Mouse (Mus musculus): Measurements from ENCODE around the gene Rpusd3. TPM values are rescaled to one million over a fixed set of nuclear protein-coding genes. Genes with fewer than 3 reads are reported as not detected.

Gene Rpusd3
- total and polyA plus RNA-seq, 2 experiments from 2014 or later: 22.0 to 53.8 TPM

GRCm38 (mm10) chr6:113410001-113410400 lies 9.1 kb downstream of the Rpusd3 start:
- H3K4me1 ChIP-seq (ENCODE audit: insufficient read depth, low read length): no peaks in the 10 kb centered on the region
- no peak overlapping the region for H3K4me2 ChIP-seq (ENCODE audit: low read depth, low read length, poor library complexity, severe bottlenecking)
- H3K9ac ChIP-seq (replicated peaks; ENCODE audit: low read length, poor library complexity, severe bottlenecking): no peak overlapping the region
- no peak overlapping the region for H3K4me3 ChIP-seq (ENCODE audit: low read depth, low read length)
- no peak for ATAC-seq (ENCODE audit: low FRiP score)
- WGBS: 87% methylated on average over 1 of the region's 1 CpGs
- TF ChIP-seq CTCF (IDR thresholded peaks at IDR 0.05): no peak
- H3K27me3 ChIP-seq (ENCODE audit: insufficient read depth, low read length): no peaks in the 10 kb centered on the region
- no peaks in the 10 kb centered on the region for H3K9me3 ChIP-seq (ENCODE audit: low read length)
- no peak for DNase-seq (ENCODE audit: low spot score)
- H3K27ac ChIP-seq (ENCODE audit: low read depth, low read length): no peak overlapping the region
- peaks cover 19% of the 10 kb centered on the region for H3K36me3 ChIP-seq (ENCODE audit: insufficient read depth, low read length)

- Histone ChIP-seq H3K9ac (replicated peaks; ENCODE audit: low read length, poor library complexity, severe bottlenecking) (no peak overlapping the region), H3K9me3 (ENCODE audit: low read length) (no peaks in the 10 kb centered on the region), H3K4me2 (ENCODE audit: low read depth, low read length, poor library complexity, severe bottlenecking) (no peak overlapping the region), H3K36me3 (ENCODE audit: insufficient read depth, low read length) (peaks cover 9% of the 10 kb centered on the region), H3K27me3 (ENCODE audit: insufficient read depth, low read length) (no peaks in the 10 kb centered on the region), H3K4me1 (ENCODE audit: insufficient read depth, low read length) (no peaks in the 10 kb centered on the region), H3K4me3 (ENCODE audit: low read depth, low read length) (no peak overlapping the region), H3K27ac (ENCODE audit: low read depth, low read length) (no peak overlapping the region)
- peak; percentile 45 for TF ChIP-seq CTCF (IDR thresholded peaks at IDR 0.05)
- no peak for ATAC-seq (ENCODE audit: low FRiP score)
- 77% methylated on average over 9 of the region's 9 CpGs for WGBS
- DNase-seq (ENCODE audit: low spot score): no peak
Measured at GRCm38 (mm10) chr6:113406683-113407082, 12.5 kb downstream of the Rpusd3 start.

- no peak for TF ChIP-seq CTCF (IDR thresholded peaks at IDR 0.05)
- no peak for ATAC-seq (ENCODE audit: low FRiP score)
- Histone ChIP-seq H3K4me1 (ENCODE audit: insufficient read depth, low read length) (no peaks in the 10 kb centered on the region), H3K36me3 (ENCODE audit: insufficient read depth, low read length) (peaks cover 15% of the 10 kb centered on the region), H3K9ac (replicated peaks; ENCODE audit: low read length, poor library complexity, severe bottlenecking) (no peak overlapping the region), H3K4me2 (ENCODE audit: low read depth, low read length, poor library complexity, severe bottlenecking) (no peak overlapping the region), H3K27ac (ENCODE audit: low read depth, low read length) (no peak overlapping the region), H3K4me3 (ENCODE audit: low read depth, low read length) (no peak overlapping the region), H3K27me3 (ENCODE audit: insufficient read depth, low read length) (no peaks in the 10 kb centered on the region), H3K9me3 (ENCODE audit: low read length) (no peaks in the 10 kb centered on the region)
- no peak for DNase-seq (ENCODE audit: low spot score)
- 90% methylated on average over 6 of the region's 6 CpGs for WGBS
Measured at GRCm38 (mm10) chr6:113405483-113405882, 13.7 kb downstream of the Rpusd3 start.

GRCm38 (mm10) chr6:113404649-113405448 lies 14.3 kb downstream of the Rpusd3 start:
- Histone ChIP-seq H3K9me3 (ENCODE audit: low read length) (no peaks in the 10 kb centered on the region), H3K4me3 (ENCODE audit: low read depth, low read length) (no peak overlapping the region), H3K9ac (replicated peaks; ENCODE audit: low read length, poor library complexity, severe bottlenecking) (no peak overlapping the region), H3K27me3 (ENCODE audit: insufficient read depth, low read length) (no peaks in the 10 kb centered on the region), H3K36me3 (ENCODE audit: insufficient read depth, low read length) (peaks cover 15% of the 10 kb centered on the region), H3K27ac (ENCODE audit: low read depth, low read length) (no peak overlapping the region), H3K4me2 (ENCODE audit: low read depth, low read length, poor library complexity, severe bottlenecking) (no peak overlapping the region), H3K4me1 (ENCODE audit: insufficient read depth, low read length) (no peaks in the 10 kb centered on the region)
- TF ChIP-seq CTCF (IDR thresholded peaks at IDR 0.05): no peak
- ATAC-seq (ENCODE audit: low FRiP score): no peak; the same call in 1 of the 2 replicates
- no peak for DNase-seq (ENCODE audit: low spot score)
- 78% methylated on average over 12 of the region's 12 CpGs for whole genome bisulfite sequencing

- no peak overlapping the region for H3K4me2 ChIP-seq (ENCODE audit: low read depth, low read length, poor library complexity, severe bottlenecking)
- TF ChIP-seq CTCF (IDR thresholded peaks at IDR 0.05): no peak
- H3K27ac ChIP-seq (ENCODE audit: low read depth, low read length): no peak overlapping the region
- H3K4me1 ChIP-seq (ENCODE audit: insufficient read depth, low read length): no peaks in the 10 kb centered on the region
- WGBS: 95% methylated on average over 13 of the region's 13 CpGs
- 0 out of 2 replicates have a peak, but pooled peaks cover 12% of the 10 kb centered on the region for H3K36me3 ChIP-seq (ENCODE audit: insufficient read depth, low read length)
- H3K27me3 ChIP-seq (ENCODE audit: insufficient read depth, low read length): no peaks in the 10 kb centered on the region
- no peak overlapping the region for H3K4me3 ChIP-seq (ENCODE audit: low read depth, low read length)
- H3K9me3 ChIP-seq (ENCODE audit: low read length): no peaks in the 10 kb centered on the region
- DNase-seq (ENCODE audit: low spot score) (no peak), ATAC-seq (ENCODE audit: low FRiP score) (no peak)
- H3K9ac ChIP-seq (replicated peaks; ENCODE audit: low read length, poor library complexity, severe bottlenecking): no peak overlapping the region
Measured at GRCm38 (mm10) chr6:113402094-113402493, 17.0 kb downstream of the Rpusd3 start.

GRCm38 (mm10) chr6:113396270-113397030 lies 22.7 kb downstream of the Rpusd3 start:
- no peaks in the 10 kb centered on the region for H3K27me3 ChIP-seq (ENCODE audit: insufficient read depth, low read length)
- no peak overlapping the region for H3K4me2 ChIP-seq (ENCODE audit: low read depth, low read length, poor library complexity, severe bottlenecking)
- H3K4me1 ChIP-seq (ENCODE audit: insufficient read depth, low read length): no peaks in the 10 kb centered on the region
- WGBS: 87% methylated on average over 10 of the region's 10 CpGs
- no peak overlapping the region for H3K4me3 ChIP-seq (ENCODE audit: low read depth, low read length)
- no peaks in the 10 kb centered on the region for H3K9me3 ChIP-seq (ENCODE audit: low read length)
- ATAC-seq (ENCODE audit: low FRiP score): no peak
- no peak overlapping the region for H3K27ac ChIP-seq (ENCODE audit: low read depth, low read length)
- no peak for TF ChIP-seq CTCF (IDR thresholded peaks at IDR 0.05)
- H3K36me3 ChIP-seq (ENCODE audit: insufficient read depth, low read length): peaks cover 18% of the 10 kb centered on the region
- no peak overlapping the region for H3K9ac ChIP-seq (replicated peaks; ENCODE audit: low read length, poor library complexity, severe bottlenecking)
- DNase-seq (ENCODE audit: low spot score): no peak

Measured in midbrain, postnatal 0 days (tissue).